Mouse (Mus musculus): ENCODE measurements around the gene Gm11042. TPM values are rescaled to one million over a fixed set of nuclear protein-coding genes. Genes with fewer than 3 reads are reported as not detected.

Gene Gm11042
- polyA plus RNA-seq, 1 experiment from 2014 or later = not detected

GRCm38 (mm10) chr12:74281403-74281802 lies 34.8 kb downstream of the Gm11042 start:
- ATAC-seq = no peak

GRCm38 (mm10) chr12:74277265-74277664 lies 38.9 kb downstream of the Gm11042 start:
- Histone ChIP-seq H3K36me3 (ENCODE audit: poor library complexity, severe bottlenecking) (no peaks in the 10 kb centered on the region), H3K27me3 (no peaks in the 10 kb centered on the region), H3K4me2 (no peak overlapping the region), H3K27ac (no peak overlapping the region), H3K9me3 (replicated peaks) (no peaks in the 10 kb centered on the region), H3K9ac (no peak overlapping the region), H3K4me1 (no peaks in the 10 kb centered on the region), H3K4me3 (no peak overlapping the region)
- 78% methylated on average over 5 of the region's 5 CpGs for WGBS
- ATAC-seq = no peak

More at GRCm38 (mm10) chr12:74281403-74281802, 34.8 kb downstream of the Gm11042 start:
- Histone ChIP-seq H3K9me3 (replicated peaks) (no peaks in the 10 kb centered on the region), H3K4me3 (no peak overlapping the region), H3K27ac (no peak overlapping the region), H3K4me1 (peaks cover 16% of the 10 kb centered on the region), H3K9ac (no peak overlapping the region), H3K36me3 (ENCODE audit: poor library complexity, severe bottlenecking) (no peaks in the 10 kb centered on the region), H3K27me3 (peaks cover 11% of the 10 kb centered on the region; the same call in 1 of the 2 replicates), H3K4me2 (no peak overlapping the region)
- 87% methylated on average over 4 of the region's 4 CpGs for WGBS

- H3K4me2 ChIP-seq = no peak overlapping the region
- H3K27me3 ChIP-seq = no peaks in the 10 kb centered on the region
- no peaks in the 10 kb centered on the region for H3K36me3 ChIP-seq (ENCODE audit: poor library complexity, severe bottlenecking)
- no peak overlapping the region for H3K27ac ChIP-seq
- no peak for ATAC-seq
- H3K4me1 ChIP-seq = peaks cover 18% of the 10 kb centered on the region
- 89% methylated on average over 17 of the region's 17 CpGs for WGBS
- no peak overlapping the region for H3K9ac ChIP-seq
- no peaks in the 10 kb centered on the region for H3K9me3 ChIP-seq (replicated peaks)
- no peak overlapping the region for H3K4me3 ChIP-seq
These were observed 43.6 kb downstream of the Gm11042 start for GRCm38 (mm10) chr12:74272545-74272944.

DNA sequence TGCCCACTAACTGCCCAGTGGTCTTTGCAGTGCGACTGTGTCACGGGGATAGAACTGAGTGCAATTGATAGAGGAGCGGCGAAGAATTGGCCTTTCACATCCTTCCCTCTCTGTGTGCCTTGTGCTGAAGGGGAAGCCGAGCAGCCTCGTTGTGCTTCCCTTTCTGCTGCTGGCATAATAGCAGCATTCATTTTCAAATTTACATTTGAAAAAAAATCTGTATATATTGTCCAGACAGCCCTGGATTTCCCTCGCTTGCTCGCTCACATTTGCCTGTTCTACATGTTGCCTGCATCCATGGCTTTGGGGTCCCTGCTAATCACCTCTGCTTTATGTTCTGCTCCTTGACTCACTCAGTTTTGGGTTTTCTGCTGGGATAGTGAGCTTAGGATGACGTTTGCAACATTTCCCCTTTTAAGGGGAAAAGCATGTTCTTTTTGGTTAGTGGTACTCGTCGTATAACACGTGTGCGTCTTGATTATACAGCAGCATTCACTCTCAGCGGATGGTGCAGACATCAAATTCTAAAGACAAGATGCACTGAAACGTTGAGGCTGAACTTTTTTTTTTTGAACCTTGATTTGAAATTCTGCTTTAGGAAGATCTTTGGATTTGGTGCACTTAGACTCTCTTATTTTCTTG lies 47.4 kb downstream of the Gm11042 start:
- no peaks in the 10 kb centered on the region for H3K36me3 ChIP-seq (ENCODE audit: poor library complexity, severe bottlenecking)
- no peaks in the 10 kb centered on the region for H3K27me3 ChIP-seq
- 55% methylated on average over 15 of the region's 15 CpGs for WGBS
- ATAC-seq = peak; percentile 74
- H3K4me2 ChIP-seq = 0 out of 2 replicates have a peak overlapping the region, but pooled peaks have one; percentile 27
- H3K9me3 ChIP-seq (replicated peaks) = no peaks in the 10 kb centered on the region
- no peak overlapping the region for H3K9ac ChIP-seq
- peaks cover 31% of the 10 kb centered on the region for H3K4me1 ChIP-seq
- H3K4me3 ChIP-seq = no peak overlapping the region
- H3K27ac ChIP-seq = peak overlapping the region; percentile 76

GRCm38 (mm10) chr12:74267049-74267448 lies 49.1 kb downstream of the Gm11042 start:
- H3K9ac ChIP-seq = no peak overlapping the region
- no peak for ATAC-seq
- no peaks in the 10 kb centered on the region for H3K36me3 ChIP-seq (ENCODE audit: poor library complexity, severe bottlenecking)
- H3K4me2 ChIP-seq = no peak overlapping the region
- no peaks in the 10 kb centered on the region for H3K9me3 ChIP-seq (replicated peaks)
- no peaks in the 10 kb centered on the region for H3K27me3 ChIP-seq
- WGBS = 92% methylated on average over 4 of the region's 4 CpGs
- no peak overlapping the region for H3K4me3 ChIP-seq
- no peak overlapping the region for H3K27ac ChIP-seq
- H3K4me1 ChIP-seq = peaks cover 31% of the 10 kb centered on the region

All from forebrain, embryonic 13.5 days (tissue).